13 mouse cellular contexts compared by ENCODE assay signal in genomic region chr17:30262943-30263342, GRCm38 (mm10).
DNase-seq lines count a peak whose midpoint lies in the region; ATAC-seq and TF ChIP-seq lines count a peak whose summit lies in the region.
"Had no signal": no experiment of that assay in that cellular context is flagged by ENCODE, and none has a peak within 500 bp of the region (broad histone marks: within the 10 kb centered on the region; RNA-seq: fewer than 3 reads in every experiment).

No protein-coding gene starts in this region.

- intact Hi-C loops in gastrocnemius, adult 2 months (cut with DNase I), result loop anchor here (10.0 kb wide), 1 partner anchor 192 kb away; no protein-coding TSS in a partner anchor

- peaks cover 54% of the 10 kb centered on the region for H3K4me1 ChIP-seq in midbrain, embryonic 13.5 days (replicated peaks)
- peaks cover 34% of the 10 kb centered on the region for H3K4me1 ChIP-seq in midbrain, embryonic 15.5 days
- H3K4me1 ChIP-seq in hindbrain, embryonic 15.5 days (replicated peaks), result peaks cover 49% of the 10 kb centered on the region
- peaks cover 43% of the 10 kb centered on the region for H3K4me1 ChIP-seq in neural tube, embryonic 15.5 days

- no peak overlapping the region for H3K4me2 ChIP-seq in midbrain, embryonic 13.5 days (replicated peaks)
- H3K4me2 ChIP-seq in midbrain, embryonic 15.5 days, result no peak overlapping the region
- H3K4me2 ChIP-seq in hindbrain, embryonic 15.5 days, result no peak overlapping the region
- H3K4me2 ChIP-seq in neural tube, embryonic 15.5 days, result no peak overlapping the region
- H3K4me2 ChIP-seq: embryonic facial prominence, embryonic 13.5 days; limb, embryonic 15.5 days had no signal

- WGBS in midbrain, embryonic 13.5 days, result 83% methylated on average over 6 of the region's 6 CpGs
- WGBS in midbrain, embryonic 15.5 days, result 75% methylated on average over 6 of the region's 6 CpGs
- 55% methylated on average over 6 of the region's 6 CpGs for WGBS in hindbrain, embryonic 15.5 days
- 34% methylated on average over 6 of the region's 6 CpGs for WGBS in neural tube, embryonic 15.5 days

- no peak for DNase-seq in gastrocnemius, adult 2 months
- DNase-seq in gastrocnemius, adult 18-20 months (ENCODE audit: low spot score), result no peak
- DNase-seq in thymus, postnatal 4 days, result no peak
- DNase-seq in right cerebral cortex, postnatal 4 days, result no peak
- DNase-seq: cerebellum, adult 18-20 months; liver, postnatal 0 days had no signal

- TF ChIP-seq CTCF in gastrocnemius, adult 2 months (IDR thresholded peaks at IDR 0.05), result no peak

- H3K27ac ChIP-seq in gastrocnemius, adult 2 months, result peak overlapping the region; percentile 87
- H3K27ac ChIP-seq in midbrain, embryonic 13.5 days, result peak overlapping the region; percentile 64; the same call in 1 of the 2 replicates
- no peak overlapping the region for H3K27ac ChIP-seq in midbrain, embryonic 15.5 days
- H3K27ac ChIP-seq in hindbrain, embryonic 15.5 days (replicated peaks), result 0 out of 2 replicates have a peak overlapping the region, but pooled peaks have one; percentile 12
- H3K27ac ChIP-seq in neural tube, embryonic 15.5 days (replicated peaks), result peak overlapping the region; percentile 58
- H3K27ac ChIP-seq: embryonic facial prominence, embryonic 13.5 days; limb, embryonic 15.5 days had no signal

- H3K27me3 ChIP-seq in midbrain, embryonic 13.5 days, result no peaks in the 10 kb centered on the region
- H3K27me3 ChIP-seq in midbrain, embryonic 15.5 days (replicated peaks), result no peaks in the 10 kb centered on the region
- no peaks in the 10 kb centered on the region for H3K27me3 ChIP-seq in hindbrain, embryonic 15.5 days
- no peaks in the 10 kb centered on the region for H3K27me3 ChIP-seq in neural tube, embryonic 15.5 days (replicated peaks)
- H3K27me3 ChIP-seq: embryonic facial prominence, embryonic 13.5 days; limb, embryonic 15.5 days; Patski had no signal

- no peak overlapping the region for H3K4me3 ChIP-seq in gastrocnemius, adult 2 months
- H3K4me3 ChIP-seq in midbrain, embryonic 13.5 days (replicated peaks), result no peak overlapping the region
- H3K4me3 ChIP-seq in midbrain, embryonic 15.5 days, result no peak overlapping the region
- H3K4me3 ChIP-seq in hindbrain, embryonic 15.5 days, result no peak overlapping the region
- H3K4me3 ChIP-seq in neural tube, embryonic 15.5 days (replicated peaks), result no peak overlapping the region
- H3K4me3 ChIP-seq: embryonic facial prominence, embryonic 13.5 days; limb, embryonic 15.5 days had no signal

- no peak for ATAC-seq in midbrain, embryonic 13.5 days
- no peak for ATAC-seq in midbrain, embryonic 15.5 days (replicated peaks)
- no peak for ATAC-seq in hindbrain, embryonic 15.5 days (ENCODE audit: low FRiP score, low read depth)
- no peak for ATAC-seq in neural tube, embryonic 15.5 days (ENCODE audit: low FRiP score)
- ATAC-seq: liver, postnatal 0 days; Patski had no signal

- 0 out of 2 replicates have a peak, but pooled peaks cover 10% of the 10 kb centered on the region for H3K36me3 ChIP-seq in midbrain, embryonic 13.5 days
- no peaks in the 10 kb centered on the region for H3K36me3 ChIP-seq in midbrain, embryonic 15.5 days (replicated peaks)
- H3K36me3 ChIP-seq in hindbrain, embryonic 15.5 days, result no peaks in the 10 kb centered on the region
- 0 out of 2 replicates have a peak, but pooled peaks cover 4% of the 10 kb centered on the region for H3K36me3 ChIP-seq in neural tube, embryonic 15.5 days

- no peak overlapping the region for H3K9ac ChIP-seq in midbrain, embryonic 13.5 days (replicated peaks)
- no peak overlapping the region for H3K9ac ChIP-seq in midbrain, embryonic 15.5 days
- no peak overlapping the region for H3K9ac ChIP-seq in hindbrain, embryonic 15.5 days
- no peak overlapping the region for H3K9ac ChIP-seq in neural tube, embryonic 15.5 days (replicated peaks)
- H3K9ac ChIP-seq: embryonic facial prominence, embryonic 13.5 days; limb, embryonic 15.5 days; liver, postnatal 0 days had no signal

- H3K9me3 ChIP-seq in midbrain, embryonic 13.5 days, result no peaks in the 10 kb centered on the region
- H3K9me3 ChIP-seq in midbrain, embryonic 15.5 days, result no peaks in the 10 kb centered on the region
- no peaks in the 10 kb centered on the region for H3K9me3 ChIP-seq in hindbrain, embryonic 15.5 days
- H3K9me3 ChIP-seq in neural tube, embryonic 15.5 days (replicated peaks), result no peaks in the 10 kb centered on the region
- H3K9me3 ChIP-seq: embryonic facial prominence, embryonic 13.5 days; limb, embryonic 15.5 days had no signal
